Mouse (Mus musculus): Measurements from ENCODE around the gene Mrpl40. TPM values are rescaled to one million over a fixed set of nuclear protein-coding genes. Genes with fewer than 3 reads are reported as not detected.
"Not testable (repeated sequence)": the region's sequence is repeated elsewhere in the genome, so short reads cannot be mapped to it uniquely, and the experiment has no call there.

Mrpl40 gene
- total RNA-seq, 1 experiment: 73.9 TPM

GRCm38 (mm10) chr16:18878091-18878720 lies 1.5 kb upstream of the Mrpl40 start:
- Histone ChIP-seq H3K9me3 (ENCODE audit: control insufficient read depth, insufficient read depth, low read depth, low read length) (no peaks in the 10 kb centered on the region), H3K4me1 (ENCODE audit: control insufficient read depth in 2 of 2, insufficient read depth in 2 of 2, low read length in 2 of 2, poor library complexity in 1 of 2) (no peaks in the 10 kb centered on the region; a peak in 1 of 4 replicates), H3K36me3 (ENCODE audit: control insufficient read depth, insufficient read depth, low read length, poor library complexity, severe bottlenecking) (peaks cover 6% of the 10 kb centered on the region), H3K4me3 (ENCODE audit: insufficient read depth in 1 of 2, low read depth in 1 of 2, low read length in 2 of 2, poor library complexity in 1 of 2, severe bottlenecking in 1 of 2) (peak overlapping the region; percentile 82 to 93), H3K9ac (ENCODE audit: insufficient read depth, low read depth, low read length, poor library complexity, severe bottlenecking) (peak overlapping the region; percentile 99), H3K27ac (ENCODE audit: insufficient read depth, low read depth, low read length, poor library complexity, severe bottlenecking) (peak overlapping the region; percentile 94)
- in situ Hi-C loops (cut with MboI; ENCODE audit: low sequenced_read_pairs in 2 of 2, unreplicated experiment in 2 of 2): no loop called here
- DNase-seq (ENCODE audit: low read depth, low spot score): no peak
- TF ChIP-seq CHD2 (IDR thresholded peaks at IDR 0.05; ENCODE audit: low read depth, low read length) (no peak), ZNF384 (IDR thresholded peaks at IDR 0.05; ENCODE audit: low read depth, low read length) (peak; percentile 92), MAFK (IDR thresholded peaks at IDR 0.05; ENCODE audit: insufficient read depth, low read depth, low read length) (no peak), ZC3H11A (IDR thresholded peaks at IDR 0.05; ENCODE audit: borderline replicate concordance, low read depth, low read length) (no peak), HCFC1 (IDR thresholded peaks at IDR 0.05; ENCODE audit: borderline replicate concordance, insufficient read depth, low read length) (no peak; the same call in 1 of the 2 replicates)

DNA sequence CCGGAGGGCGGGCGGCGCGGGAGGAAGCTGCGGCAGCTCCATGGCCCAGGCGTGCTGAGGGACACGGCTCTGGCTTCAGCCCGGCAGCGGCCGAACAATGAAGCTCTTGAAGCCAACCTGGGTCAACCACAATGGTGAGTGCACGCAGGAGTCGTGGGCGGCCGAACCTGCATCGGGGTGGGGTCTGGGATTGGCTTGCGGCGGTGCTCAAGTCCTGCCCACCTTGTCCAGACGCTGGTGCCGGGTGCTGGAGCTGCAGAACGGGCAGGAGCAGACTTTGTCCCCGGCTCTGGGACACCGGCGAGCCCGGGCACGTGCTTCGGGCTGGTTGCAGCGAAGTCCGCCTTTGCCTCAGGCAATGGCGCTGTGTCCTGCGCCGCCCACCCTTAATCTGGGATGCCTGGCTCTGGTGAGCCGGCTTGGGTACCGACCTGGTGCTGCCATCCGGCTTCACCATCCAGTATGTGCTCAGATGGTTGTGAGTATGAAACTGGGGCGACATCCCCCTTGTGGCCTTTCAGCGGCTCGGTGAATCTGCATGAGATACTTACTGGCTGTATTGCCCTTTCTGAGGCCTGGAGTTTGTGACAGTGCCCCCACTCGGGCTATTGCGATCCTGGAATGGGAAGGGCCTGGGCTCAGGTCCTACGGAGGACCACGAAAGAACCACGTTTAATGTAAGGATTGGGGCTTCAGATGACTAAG lies 876 bp upstream of the Mrpl40 start:
- Histone ChIP-seq H3K4me3 (ENCODE audit: insufficient read depth in 1 of 2, low read depth in 1 of 2, low read length in 2 of 2, poor library complexity in 1 of 2, severe bottlenecking in 1 of 2) (peak overlapping the region; percentile 82 to 93), H3K9me3 (ENCODE audit: control insufficient read depth, insufficient read depth, low read depth, low read length) (no peaks in the 10 kb centered on the region), H3K27ac (ENCODE audit: insufficient read depth, low read depth, low read length, poor library complexity, severe bottlenecking) (peak overlapping the region; percentile 94), H3K4me1 (ENCODE audit: control insufficient read depth in 2 of 2, insufficient read depth in 2 of 2, low read length in 2 of 2, poor library complexity in 1 of 2) (no peaks in the 10 kb centered on the region; a peak in 1 of 4 replicates), H3K36me3 (ENCODE audit: control insufficient read depth, insufficient read depth, low read length, poor library complexity, severe bottlenecking) (peaks cover 9% of the 10 kb centered on the region), H3K9ac (ENCODE audit: insufficient read depth, low read depth, low read length, poor library complexity, severe bottlenecking) (peak overlapping the region; percentile 99)
- TF ChIP-seq ZC3H11A (IDR thresholded peaks at IDR 0.05; ENCODE audit: borderline replicate concordance, low read depth, low read length): no peak
- no peak for TF ChIP-seq CHD2 (IDR thresholded peaks at IDR 0.05; ENCODE audit: low read depth, low read length)
- 0 out of 2 replicates have a peak, but pooled peaks have one; percentile 41 for TF ChIP-seq HCFC1 (IDR thresholded peaks at IDR 0.05; ENCODE audit: borderline replicate concordance, insufficient read depth, low read length)
- TF ChIP-seq MAFK (IDR thresholded peaks at IDR 0.05; ENCODE audit: insufficient read depth, low read depth, low read length): no peak
- DNase-seq (ENCODE audit: low read depth, low spot score): peak; percentile 44
- in situ Hi-C loops (cut with MboI; ENCODE audit: low sequenced_read_pairs in 2 of 2, unreplicated experiment in 2 of 2): no loop called here

DNA sequence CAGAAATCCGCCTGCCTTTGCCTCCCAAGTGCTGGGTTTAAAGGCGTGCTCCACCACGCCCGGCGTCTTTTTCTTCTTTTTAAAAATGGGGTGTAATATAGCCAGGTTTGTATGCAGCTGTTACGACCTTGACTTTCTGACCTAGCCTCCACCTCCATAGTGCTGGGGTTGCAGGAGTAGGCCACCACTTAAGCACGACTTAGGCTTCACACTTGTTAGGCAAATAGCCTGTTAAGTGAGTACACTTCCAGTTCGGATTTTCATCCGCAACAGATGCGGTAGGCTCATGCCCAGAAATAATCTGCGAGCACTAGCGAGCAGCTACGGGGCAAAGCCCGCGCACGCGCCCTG lies 596 bp downstream of the Mrpl40 start:
- H3K36me3 ChIP-seq (ENCODE audit: control insufficient read depth, insufficient read depth, low read length, poor library complexity, severe bottlenecking): peaks cover 16% of the 10 kb centered on the region
- H3K27ac ChIP-seq (ENCODE audit: insufficient read depth, low read depth, low read length, poor library complexity, severe bottlenecking): peak overlapping the region; percentile 72
- H3K4me3 ChIP-seq (ENCODE audit: insufficient read depth in 1 of 2, low read depth in 1 of 2, low read length in 2 of 2, poor library complexity in 1 of 2, severe bottlenecking in 1 of 2): peak overlapping the region; percentile 82 to 93
- peak overlapping the region; percentile 95 for H3K9ac ChIP-seq (ENCODE audit: insufficient read depth, low read depth, low read length, poor library complexity, severe bottlenecking)
- H3K9me3 ChIP-seq (ENCODE audit: control insufficient read depth, insufficient read depth, low read depth, low read length): no peaks in the 10 kb centered on the region
- no peak for DNase-seq (ENCODE audit: low read depth, low spot score)
- TF ChIP-seq MAFK (IDR thresholded peaks at IDR 0.05; ENCODE audit: insufficient read depth, low read depth, low read length) (no peak), CHD2 (IDR thresholded peaks at IDR 0.05; ENCODE audit: low read depth, low read length) (no peak), ZNF384 (IDR thresholded peaks at IDR 0.05; ENCODE audit: low read depth, low read length) (no peak), ZC3H11A (IDR thresholded peaks at IDR 0.05; ENCODE audit: borderline replicate concordance, low read depth, low read length) (no peak), HCFC1 (IDR thresholded peaks at IDR 0.05; ENCODE audit: borderline replicate concordance, insufficient read depth, low read length) (no peak)
- in situ Hi-C loops (cut with MboI; ENCODE audit: low sequenced_read_pairs in 2 of 2, unreplicated experiment in 2 of 2): no loop called here
- H3K4me1 ChIP-seq (ENCODE audit: control insufficient read depth in 2 of 2, insufficient read depth in 2 of 2, low read length in 2 of 2, poor library complexity in 1 of 2): no peaks in the 10 kb centered on the region; a peak in 1 of 4 replicates

- in situ Hi-C loops (cut with MboI; ENCODE audit: low sequenced_read_pairs in 2 of 2, unreplicated experiment in 2 of 2); H3K27ac ChIP-seq (ENCODE audit: insufficient read depth, low read depth, low read length, poor library complexity, severe bottlenecking); H3K4me1 ChIP-seq (ENCODE audit: control insufficient read depth in 2 of 2, insufficient read depth in 2 of 2, low read length in 2 of 2, poor library complexity in 1 of 2); H3K9me3 ChIP-seq (ENCODE audit: control insufficient read depth, insufficient read depth, low read depth, low read length); H3K9ac ChIP-seq (ENCODE audit: insufficient read depth, low read depth, low read length, poor library complexity, severe bottlenecking); DNase-seq (ENCODE audit: low read depth, low spot score); H3K4me3 ChIP-seq (ENCODE audit: insufficient read depth in 1 of 2, low read depth in 1 of 2, low read length in 2 of 2, poor library complexity in 1 of 2, severe bottlenecking in 1 of 2): not testable (repeated sequence)
- peaks cover 16% of the 10 kb centered on the region for H3K36me3 ChIP-seq (ENCODE audit: control insufficient read depth, insufficient read depth, low read length, poor library complexity, severe bottlenecking)
Measured at GRCm38 (mm10) chr16:18870495-18870894, 6.2 kb downstream of the Mrpl40 start.
